Mouse (Mus musculus): ENCODE measurements around the gene Apol9b. TPM values are rescaled to one million over a fixed set of nuclear protein-coding genes. Genes with fewer than 3 reads are reported as not detected.

The Apol9b gene
- polyA plus RNA-seq, 1 experiment = 4.6 TPM

GRCm38 (mm10) chr15:77746326-77746725 lies 17.5 kb downstream of the Apol9b start:
- no peak for DNase-seq (ENCODE audit: low spot score)

GRCm38 (mm10) chr15:77748414-77748813 lies 19.6 kb downstream of the Apol9b start:
- no peak for DNase-seq (ENCODE audit: low spot score)

GRCm38 (mm10) chr15:77749717-77750116 lies 20.9 kb downstream of the Apol9b start:
- no peak for DNase-seq (ENCODE audit: low spot score)

- no peak for DNase-seq (ENCODE audit: low spot score)
Measured at GRCm38 (mm10) chr15:77750461-77750860, 21.6 kb downstream of the Apol9b start.

- DNase-seq (ENCODE audit: low spot score) = no peak
Measured at GRCm38 (mm10) chr15:77752443-77752842, 23.6 kb downstream of the Apol9b start.

- DNase-seq (ENCODE audit: low spot score) = no peak
Measured at GRCm38 (mm10) chr15:77755132-77755531, 26.3 kb downstream of the Apol9b start.

GRCm38 (mm10) chr15:77756081-77756480 lies 27.2 kb downstream of the Apol9b start:
- no peak for DNase-seq (ENCODE audit: low spot score)

- no peak for DNase-seq (ENCODE audit: low spot score)
Measured at GRCm38 (mm10) chr15:77756848-77757247, 28.0 kb downstream of the Apol9b start, which contains the start of gene Apol8. TSS of gene Apol8 (minus strand) at chr15:77757003.

- DNase-seq (ENCODE audit: low spot score) = no peak
Measured at GRCm38 (mm10) chr15:77757586-77758226, 28.9 kb downstream of the Apol9b start.

- DNase-seq (ENCODE audit: low spot score) = no peak
Measured at GRCm38 (mm10) chr15:77760037-77760436, 31.2 kb downstream of the Apol9b start.

GRCm38 (mm10) chr15:77761083-77761482 lies 32.2 kb downstream of the Apol9b start:
- DNase-seq (ENCODE audit: low spot score) = no peak

GRCm38 (mm10) chr15:77761561-77762380 lies 32.9 kb downstream of the Apol9b start:
- no peak for DNase-seq (ENCODE audit: low spot score)

- no peak for DNase-seq (ENCODE audit: low spot score)
Measured at GRCm38 (mm10) chr15:77763050-77763449, 34.2 kb downstream of the Apol9b start.

- DNase-seq (ENCODE audit: low spot score) = no peak
Measured at GRCm38 (mm10) chr15:77763702-77764101, 34.9 kb downstream of the Apol9b start.

GRCm38 (mm10) chr15:77764391-77765006 lies 35.7 kb downstream of the Apol9b start:
- DNase-seq (ENCODE audit: low spot score) = no peak

- no peak for DNase-seq (ENCODE audit: low spot score)
Measured at GRCm38 (mm10) chr15:77765484-77766093, 36.8 kb downstream of the Apol9b start.

- no peak for DNase-seq (ENCODE audit: low spot score)
Measured at GRCm38 (mm10) chr15:77766981-77767380, 38.1 kb downstream of the Apol9b start.

- DNase-seq (ENCODE audit: low spot score) = no peak
Measured at GRCm38 (mm10) chr15:77770341-77770740, 41.5 kb downstream of the Apol9b start.

GRCm38 (mm10) chr15:77770942-77771341 lies 42.1 kb downstream of the Apol9b start:
- no peak for DNase-seq (ENCODE audit: low spot score)

- no peak for DNase-seq (ENCODE audit: low spot score)
Measured at GRCm38 (mm10) chr15:77773099-77773915, 44.5 kb downstream of the Apol9b start.

GRCm38 (mm10) chr15:77774303-77774702 lies 45.5 kb downstream of the Apol9b start:
- no peak for DNase-seq (ENCODE audit: low spot score)

All from urinary bladder, adult 2 months (tissue).